In the genomic region with DNA sequence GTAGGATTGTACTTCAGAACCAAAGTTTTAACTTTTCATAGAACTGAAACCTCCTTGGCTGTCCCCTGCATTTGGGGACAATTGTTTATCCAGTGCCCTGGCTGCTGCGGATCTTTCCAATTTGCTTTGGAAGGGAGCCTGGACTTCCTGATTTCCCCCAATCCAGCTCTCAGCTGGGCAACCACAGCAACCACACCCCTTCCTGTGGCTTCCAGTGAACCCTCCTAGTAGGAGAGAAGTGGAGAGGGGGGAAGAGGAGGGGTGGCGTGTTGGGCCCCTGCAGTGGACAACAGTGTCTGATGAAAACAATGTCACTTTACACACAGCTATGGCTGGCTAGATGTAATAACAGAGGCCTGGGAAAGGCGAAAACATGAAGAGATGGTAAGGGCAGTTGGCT, we compare ENCODE assay signal across 7 mouse cellular contexts.
A peak's percentile ranks its signal among the peaks of the same experiment; 100 is the strongest.
DNase-seq lines count a peak whose midpoint lies in the region; ATAC-seq lines count a peak whose summit lies in the region.

No protein-coding gene starts in this region.

- H3K9me3 ChIP-seq in embryonic facial prominence, embryonic 10.5 days = no peaks in the 10 kb centered on the region
- H3K9me3 ChIP-seq in limb, embryonic 11.5 days (ENCODE audit: control insufficient read depth, low read length) = no peaks in the 10 kb centered on the region
- H3K9me3 ChIP-seq in megakaryocyte, embryonic 14.5 days = peaks cover 5% of the 10 kb centered on the region; the same call in 1 of the 2 replicates

- ATAC-seq in limb, embryonic 11.5 days (ENCODE audit: insufficient number of reproducible peaks, low FRiP score, low TSS enrichment, low read depth) = no peak

- no peaks in the 10 kb centered on the region for H3K27me3 ChIP-seq in embryonic facial prominence, embryonic 10.5 days (replicated peaks; ENCODE audit: low read depth, poor library complexity, severe bottlenecking)
- H3K27me3 ChIP-seq in limb, embryonic 11.5 days (ENCODE audit: control insufficient read depth, insufficient read depth, low read length) = no peaks in the 10 kb centered on the region
- peaks cover 73% of the 10 kb centered on the region for H3K27me3 ChIP-seq in megakaryocyte, embryonic 14.5 days (replicated peaks)

- H3K4me1 ChIP-seq in embryonic facial prominence, embryonic 10.5 days = peaks cover 28% of the 10 kb centered on the region
- H3K4me1 ChIP-seq in limb, embryonic 11.5 days (ENCODE audit: control insufficient read depth, insufficient read depth, low read length) = peaks cover 15% of the 10 kb centered on the region
- peaks cover 47% of the 10 kb centered on the region for H3K4me1 ChIP-seq in megakaryocyte, embryonic 14.5 days

- no peak overlapping the region for H3K4me2 ChIP-seq in limb, embryonic 11.5 days (ENCODE audit: low read depth, severe bottlenecking)

- 37% methylated on average over 3 of the region's 3 CpGs for WGBS in embryonic facial prominence, embryonic 10.5 days
- WGBS in limb, embryonic 11.5 days = 39% methylated on average over 3 of the region's 3 CpGs

- H3K9ac ChIP-seq in limb, embryonic 11.5 days (ENCODE audit: low read length) = no peak overlapping the region

- DNase-seq in adipocyte (ENCODE audit: low spot score) = peak; percentile 85
- DNase-seq in embryonic facial prominence, embryonic 10.5 days (ENCODE audit: low spot score) = no peak
- DNase-seq in heart, postnatal 25 days (ENCODE audit: low spot score) = peak; percentile 77
- DNase-seq in limb, embryonic 11.5 days (ENCODE audit: low spot score) = no peak
- no peak for DNase-seq in cerebellum, adult 11 months
- DNase-seq in spleen, adult 18-20 months = no peak

- H3K36me3 ChIP-seq in embryonic facial prominence, embryonic 10.5 days (replicated peaks) = no peaks in the 10 kb centered on the region
- no peaks in the 10 kb centered on the region for H3K36me3 ChIP-seq in limb, embryonic 11.5 days (ENCODE audit: control insufficient read depth, insufficient read depth, low read length)
- H3K36me3 ChIP-seq in megakaryocyte, embryonic 14.5 days (replicated peaks; ENCODE audit: low read length) = no peaks in the 10 kb centered on the region

- H3K4me3 ChIP-seq in embryonic facial prominence, embryonic 10.5 days = no peak overlapping the region
- H3K4me3 ChIP-seq in limb, embryonic 11.5 days (ENCODE audit: low read depth, low read length) = no peak overlapping the region
- peak overlapping the region; percentile 76 for H3K4me3 ChIP-seq in megakaryocyte, embryonic 14.5 days (replicated peaks)

- intact Hi-C loops in heart, postnatal 25 days (cut with DNase I) = loop anchor here (2.0 kb wide), 1 partner anchor 81 kb away; no protein-coding TSS in a partner anchor

- H3K27ac ChIP-seq in embryonic facial prominence, embryonic 10.5 days (replicated peaks) = peak overlapping the region; percentile 83
- peak overlapping the region; percentile 61 for H3K27ac ChIP-seq in limb, embryonic 11.5 days (replicated peaks; ENCODE audit: low read depth, low read length)

Comparison
In these comparisons a context has a peak if more than half of its experiments do, and no peak if none do; other contexts are left out.
1. DNase-seq: peak in adipocyte (single experiment) and heart, postnatal 25 days (single experiment); none in embryonic facial prominence, embryonic 10.5 days (single experiment), limb, embryonic 11.5 days (single experiment), cerebellum, adult 11 months (single experiment) and spleen, adult 18-20 months (0 of 2).